Mouse (Mus musculus) heart, embryonic 14.5 days (tissue): Measurements from ENCODE around the gene Pisd. TPM values are rescaled to one million over a fixed set of nuclear protein-coding genes. Genes with fewer than 3 reads are reported as not detected.

ENCODE experiments used
- ATAC-seq: fragments of 200-750 bp; cut with Nextera tagmentation; 2 replicates; pipeline ENCODE4 v1.8.0; 2017; ENCODE audit warnings: low read depth, moderate TSS enrichment; ENCODE audit not compliant: insufficient number of reproducible peaks, insufficient read depth, low FRiP score
- H3K27ac ChIP-seq, 2 experiments: fragments of 200-500 bp in 1 of 2; fragments of 300-500 bp in 1 of 2; sonication (generic) in 1 of 2; replicated peaks in 1 of 2; 2 replicates each; pipeline ENCODE4 v1.5.1; 2012 to 2014; ENCODE audit warnings: low read depth in 2 of 2, low read length in 2 of 2, control low read depth in 1 of 2, mild to moderate bottlenecking in 1 of 2, mixed read lengths in 1 of 2; ENCODE audit not compliant: control insufficient read depth in 1 of 2, insufficient read depth in 1 of 2
- H3K27me3 ChIP-seq: fragments of 300-500 bp; sonication (generic); 2 replicates; pipeline ENCODE4 v1.6.1; 2014; ENCODE audit warnings: mild to moderate bottlenecking, low read length, control low read depth; ENCODE audit not compliant: control insufficient read depth, insufficient read depth
- H3K36me3 ChIP-seq: fragments of 300-500 bp; sonication (generic); 2 replicates; pipeline ENCODE4 v1.6.1; 2014; ENCODE audit warnings: mild to moderate bottlenecking, control low read depth, low read length, mixed read lengths; ENCODE audit not compliant: control insufficient read depth, insufficient read depth
- H3K4me1 ChIP-seq, 2 experiments: fragments of 200-500 bp in 1 of 2; fragments of 300-500 bp in 1 of 2; sonication (generic) in 1 of 2; 2 replicates each; pipeline ENCODE4 v1.6.1; 2012 to 2014; ENCODE audit warnings: low read length in 2 of 2, control low read depth in 1 of 2, mixed read lengths in 1 of 2; ENCODE audit not compliant: control insufficient read depth in 2 of 2, insufficient read depth in 2 of 2
- H3K4me2 ChIP-seq: fragments of 300-500 bp; sonication (generic); 2 replicates; pipeline ENCODE4 v1.6.1; 2014; ENCODE audit warnings: mild to moderate bottlenecking, low read length
- H3K4me3 ChIP-seq, 2 experiments: fragments of 200-500 bp in 1 of 2; fragments of 300-500 bp in 1 of 2; sonication (generic) in 1 of 2; 2 replicates each; pipeline ENCODE4 v1.5.1; 2012 to 2014; ENCODE audit warnings: low read length in 2 of 2, mild to moderate bottlenecking in 2 of 2, control low read depth in 1 of 2, low read depth in 1 of 2, moderate library complexity in 1 of 2; ENCODE audit not compliant: control insufficient read depth in 1 of 2, insufficient read depth in 1 of 2
- H3K9ac ChIP-seq: fragments of 300-500 bp; sonication (generic); 2 replicates; pipeline ENCODE4 v1.6.1; 2014; ENCODE audit warnings: mild to moderate bottlenecking, low read length
- H3K9me3 ChIP-seq: fragments of 300-500 bp; sonication (generic); 2 replicates; pipeline ENCODE4 v1.6.1; 2016; ENCODE audit warnings: low read length, control low read depth; ENCODE audit not compliant: control insufficient read depth
- WGBS: fragments of 180-500 bp; shearing (Covaris S2); extraction: QIAGEN DNeasy Blood & Tissue Kit; methylation state at CpG from one replicate; pipeline ENCODE4 v1.1.7; 2014; 5-methylcytosine and 5-hydroxymethylcytosine counted together
- polyA plus RNA-seq: library from polyadenylated mRNA; unstranded; fragments of >200 nt; fragmentation: Nextera tagmentation; extraction: Ambion mirVana; gene quantifications from 2 replicates; pipeline ENCODE4 v1.2.1, GENCODE M21; 2014

Pisd gene
- polyA plus RNA-seq, 1 experiment from 2014 or later, result 49.2 TPM

GRCm38 (mm10) chr5:32706226-32706780 lies 79.1 kb downstream of the Pisd start:
- ATAC-seq, result no peak
- Histone ChIP-seq H3K9me3 (no peaks in the 10 kb centered on the region), H3K9ac (no peak overlapping the region), H3K4me2 (no peak overlapping the region), H3K36me3 (no peaks in the 10 kb centered on the region), H3K4me1 (peaks cover 0 to 4% of the 10 kb centered on the region in 2 experiments; a peak in 1 of 4 replicates), H3K27ac (no peak overlapping the region), H3K27me3 (no peaks in the 10 kb centered on the region), H3K4me3 (no peak overlapping the region)
- WGBS, result 47% methylated on average over 2 of the region's 2 CpGs

GRCm38 (mm10) chr5:32697208-32697867 lies 88.1 kb downstream of the Pisd start:
- Histone ChIP-seq H3K4me3 (no peak overlapping the region), H3K27me3 (no peaks in the 10 kb centered on the region), H3K4me1 (no peaks in the 10 kb centered on the region), H3K27ac (no peak overlapping the region), H3K9ac (no peak overlapping the region), H3K9me3 (no peaks in the 10 kb centered on the region), H3K36me3 (no peaks in the 10 kb centered on the region), H3K4me2 (no peak overlapping the region)
- 57% methylated on average over 5 of the region's 5 CpGs for WGBS
- no peak for ATAC-seq

- Histone ChIP-seq H3K4me1 (no peaks in the 10 kb centered on the region), H3K9me3 (no peaks in the 10 kb centered on the region), H3K27ac (no peak overlapping the region), H3K36me3 (peaks cover 1% of the 10 kb centered on the region; the same call in 1 of the 2 replicates), H3K27me3 (no peaks in the 10 kb centered on the region), H3K4me3 (no peak overlapping the region), H3K4me2 (no peak overlapping the region), H3K9ac (no peak overlapping the region)
- 25% methylated on average over 2 of the region's 2 CpGs for WGBS
- ATAC-seq, result no peak
Measured at GRCm38 (mm10) chr5:32693411-32693810, 92.0 kb downstream of the Pisd start.

Other genes starting within 250 kb of the Pisd start
- 29.4 and 31.2 TPM in 2 replicates for gene Yes1, start 174.5 kb downstream of the Pisd start, polyA plus RNA-seq
- gene Gm20671, start 41.5 kb upstream of the Pisd start, polyA plus RNA-seq, result not detected in 2 replicates
- gene Prr14l, start 68.6 kb upstream of the Pisd start, polyA plus RNA-seq, result 8.2 and 14.1 TPM in 2 replicates
- gene Depdc5, start 78.1 kb upstream of the Pisd start, polyA plus RNA-seq, result 17.1 and 17.5 TPM in 2 replicates
- gene Ywhah, start 233.2 kb upstream of the Pisd start, polyA plus RNA-seq, result 438 and 448 TPM in 2 replicates